Mouse (Mus musculus) stomach, embryonic 14.5 days (tissue): ENCODE measurements around the gene Retsat. TPM values are rescaled to one million over a fixed set of nuclear protein-coding genes. Genes with fewer than 3 reads are reported as not detected.
A peak's percentile ranks its signal among the peaks of the same experiment; 100 is the strongest.

ENCODE experiments used
- ATAC-seq: fragments of 200-750 bp; cut with Nextera tagmentation; 2 replicates; pipeline ENCODE4 v1.8.0; 2017; ENCODE audit warnings: low read depth, moderate TSS enrichment; ENCODE audit not compliant: insufficient number of reproducible peaks, insufficient read depth, low FRiP score
- H3K27ac ChIP-seq: fragments of 300-500 bp; sonication (generic); 2 replicates; pipeline ENCODE4 v1.5.1; 2014; ENCODE audit warnings: mild to moderate bottlenecking, low read length, moderate library complexity, mixed read lengths
- H3K27me3 ChIP-seq: fragments of 300-500 bp; sonication (generic); 2 replicates; pipeline ENCODE4 v1.6.1; 2014; ENCODE audit warnings: low read length, control low read depth, mixed read lengths; ENCODE audit not compliant: control insufficient read depth, insufficient read depth
- H3K36me3 ChIP-seq: fragments of 300-500 bp; sonication (generic); 2 replicates; pipeline ENCODE4 v1.6.1; 2014; ENCODE audit warnings: mild to moderate bottlenecking, control low read depth, low read length, moderate library complexity, mixed read lengths; ENCODE audit not compliant: control insufficient read depth, insufficient read depth
- H3K4me1 ChIP-seq: fragments of 300-500 bp; sonication (generic); 2 replicates; pipeline ENCODE4 v1.6.1; 2014; ENCODE audit warnings: low read length, control low read depth, mixed read lengths; ENCODE audit not compliant: control insufficient read depth, insufficient read depth
- H3K4me2 ChIP-seq: fragments of 300-500 bp; sonication (generic); replicated peaks from 2 replicates; pipeline ENCODE4 v1.6.1; 2014; ENCODE audit warnings: low read depth, low read length, control low read depth
- H3K4me3 ChIP-seq: fragments of 300-500 bp; sonication (generic); 2 replicates; pipeline ENCODE4 v1.5.1; 2014; ENCODE audit warnings: low read depth, low read length, control low read depth
- H3K9ac ChIP-seq: fragments of 300-500 bp; sonication (generic); replicated peaks from 2 replicates; pipeline ENCODE4 v1.6.1; 2014; ENCODE audit warnings: low read depth, mild to moderate bottlenecking, control low read depth, low read length, moderate library complexity, mixed read lengths
- H3K9me3 ChIP-seq: fragments of 300-500 bp; sonication (generic); 2 replicates; pipeline ENCODE4 v1.6.1; 2016; ENCODE audit warnings: low read depth, low read length, control low read depth; ENCODE audit not compliant: control insufficient read depth
- WGBS: fragments of 180-500 bp; shearing (Covaris S2); extraction: QIAGEN DNeasy Blood & Tissue Kit; methylation state at CpG from one replicate; pipeline ENCODE4 v1.1.7; 2014; 5-methylcytosine and 5-hydroxymethylcytosine counted together
- polyA plus RNA-seq: library from polyadenylated mRNA; unstranded; fragments of >200 nt; fragmentation: Nextera tagmentation; extraction: Ambion mirVana; gene quantifications from 2 replicates; pipeline ENCODE4 v1.2.1, GENCODE M21; 2014

Retsat gene
- polyA plus RNA-seq = 17.0 and 21.9 TPM in 2 replicates

DNA sequence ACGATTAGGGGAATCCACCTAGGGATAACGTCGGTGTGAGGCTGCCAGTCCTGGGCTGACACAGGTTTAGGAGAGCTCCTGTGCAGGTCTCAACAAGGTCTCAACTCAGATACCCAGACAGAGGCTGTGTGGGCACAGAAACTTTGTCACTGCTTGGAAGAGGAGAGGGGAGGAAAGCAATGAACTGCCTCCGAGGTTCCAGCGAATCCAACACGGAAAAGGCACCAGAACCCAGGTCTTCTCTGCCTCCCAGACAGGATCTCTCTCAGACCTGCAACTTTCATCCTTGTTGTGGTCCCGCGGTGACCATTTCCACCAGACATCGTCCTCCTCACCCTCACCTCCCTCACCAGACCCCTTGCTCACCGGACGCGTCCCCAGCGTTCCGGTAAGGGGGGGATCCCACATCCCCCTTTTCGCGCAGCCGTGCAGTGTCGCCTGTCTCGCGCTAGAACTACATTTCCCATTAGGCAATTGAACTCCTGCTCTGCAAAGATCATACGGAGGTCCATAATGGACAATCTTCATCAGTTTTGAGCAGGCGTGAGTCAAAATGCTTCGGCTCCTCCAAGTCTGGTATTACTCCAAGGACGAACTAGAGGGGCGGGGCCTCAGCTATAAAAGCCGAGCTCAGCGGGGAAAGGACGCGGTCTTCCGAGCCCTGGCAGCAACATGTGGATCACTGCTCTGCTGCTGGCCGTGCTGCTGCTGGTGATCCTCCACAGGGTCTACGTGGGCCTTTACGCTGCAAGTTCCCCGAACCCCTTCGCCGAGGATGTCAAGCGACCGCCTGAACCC lies at the start of gene Retsat, which contains the start of gene Elmod3:
TSS of gene Retsat (plus strand) at position 520 of the 798 bp plus-strand sequence.
TSS of gene Elmod3 (minus strand) at position 458 of the 798 bp plus-strand sequence.
- peaks cover 9% of the 10 kb centered on the region for H3K4me1 ChIP-seq
- H3K36me3 ChIP-seq = no peaks in the 10 kb centered on the region
- peak within 1 kb of the TSS; percentile 56 for H3K9ac ChIP-seq
- peak within 1 kb of the TSS; percentile 78 for H3K4me2 ChIP-seq
- H3K27ac ChIP-seq = peak within 1 kb of the TSS; percentile 79; the same call in 1 of the 2 replicates
- peak within 1 kb of the TSS; percentile 57 for H3K4me3 ChIP-seq
- ATAC-seq = peak; percentile 86
- no peaks in the 10 kb centered on the region for H3K27me3 ChIP-seq
- under 1% methylated on average over 38 of the region's 38 CpGs for WGBS
- no peaks in the 10 kb centered on the region for H3K9me3 ChIP-seq

DNA sequence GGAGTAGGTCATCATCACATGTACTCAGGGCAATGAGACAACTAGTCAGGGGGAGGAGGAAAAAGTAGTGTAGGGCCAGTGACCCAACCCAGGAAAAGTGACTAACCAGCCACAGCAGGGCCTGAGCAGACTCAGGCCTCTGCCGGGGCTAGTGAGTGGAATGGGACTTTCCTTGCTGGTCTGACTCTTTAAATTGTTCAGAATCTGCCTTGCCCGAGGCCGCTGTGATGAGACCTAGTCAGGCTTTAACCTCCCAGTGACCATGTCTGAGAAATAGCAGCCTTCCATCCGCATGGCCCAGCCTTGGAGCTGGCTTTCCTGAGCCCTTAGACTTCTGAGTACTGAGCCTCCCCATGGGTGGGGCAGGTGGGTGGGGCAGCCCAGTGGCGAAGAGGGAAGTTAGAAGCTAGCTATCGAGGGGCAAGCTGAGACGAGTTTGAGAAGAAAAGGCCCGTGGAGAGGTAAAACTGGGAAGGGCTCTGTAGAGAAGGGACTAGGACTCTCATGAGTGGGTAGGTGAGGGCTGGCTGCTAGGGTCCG lies 49.2 kb upstream of the Retsat start:
- ATAC-seq = 0 out of 2 replicates have a peak, but pooled peaks have one; percentile 24

DNA sequence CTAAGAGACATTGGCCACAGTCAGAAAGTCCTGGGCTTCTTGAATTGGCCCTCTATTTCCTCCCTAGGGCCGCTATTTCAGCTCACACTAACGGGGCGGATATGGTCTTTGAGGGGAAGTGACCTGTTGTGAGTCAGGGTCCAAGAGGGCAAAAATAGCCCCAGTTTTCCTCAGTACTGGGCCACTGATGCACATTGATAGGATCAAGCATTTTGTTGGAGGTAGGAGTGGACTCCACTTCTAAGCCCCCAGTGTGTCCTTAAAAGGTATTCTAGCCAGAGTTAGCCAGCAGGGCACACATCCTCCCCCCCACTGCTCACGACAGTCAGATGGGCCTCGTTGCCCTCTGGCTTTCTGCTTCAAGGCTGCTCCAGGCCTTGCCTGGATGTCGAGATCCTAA lies 48.2 kb upstream of the Retsat start:
- peak overlapping the region; percentile 64; the same call in 1 of the 2 replicates for H3K27ac ChIP-seq
- H3K4me1 ChIP-seq = peaks cover 23% of the 10 kb centered on the region; the same call in 1 of the 2 replicates
- no peak overlapping the region for H3K9ac ChIP-seq
- no peak overlapping the region for H3K4me3 ChIP-seq
- 74% methylated on average over 6 of the region's 6 CpGs for WGBS
- no peaks in the 10 kb centered on the region for H3K36me3 ChIP-seq
- no peak for ATAC-seq
- H3K27me3 ChIP-seq = no peaks in the 10 kb centered on the region
- H3K9me3 ChIP-seq = no peaks in the 10 kb centered on the region
- no peak overlapping the region for H3K4me2 ChIP-seq

More for the DNA sequence above, 49.2 kb upstream of the Retsat start:
- Histone ChIP-seq H3K4me2 (no peak overlapping the region), H3K27me3 (no peaks in the 10 kb centered on the region), H3K36me3 (no peaks in the 10 kb centered on the region), H3K4me1 (peaks cover 26% of the 10 kb centered on the region; the same call in 1 of the 2 replicates), H3K9ac (no peak overlapping the region), H3K4me3 (no peak overlapping the region), H3K27ac (peak overlapping the region; percentile 64; the same call in 1 of the 2 replicates), H3K9me3 (no peaks in the 10 kb centered on the region)
- WGBS = 56% methylated on average over 9 of the region's 9 CpGs

DNA sequence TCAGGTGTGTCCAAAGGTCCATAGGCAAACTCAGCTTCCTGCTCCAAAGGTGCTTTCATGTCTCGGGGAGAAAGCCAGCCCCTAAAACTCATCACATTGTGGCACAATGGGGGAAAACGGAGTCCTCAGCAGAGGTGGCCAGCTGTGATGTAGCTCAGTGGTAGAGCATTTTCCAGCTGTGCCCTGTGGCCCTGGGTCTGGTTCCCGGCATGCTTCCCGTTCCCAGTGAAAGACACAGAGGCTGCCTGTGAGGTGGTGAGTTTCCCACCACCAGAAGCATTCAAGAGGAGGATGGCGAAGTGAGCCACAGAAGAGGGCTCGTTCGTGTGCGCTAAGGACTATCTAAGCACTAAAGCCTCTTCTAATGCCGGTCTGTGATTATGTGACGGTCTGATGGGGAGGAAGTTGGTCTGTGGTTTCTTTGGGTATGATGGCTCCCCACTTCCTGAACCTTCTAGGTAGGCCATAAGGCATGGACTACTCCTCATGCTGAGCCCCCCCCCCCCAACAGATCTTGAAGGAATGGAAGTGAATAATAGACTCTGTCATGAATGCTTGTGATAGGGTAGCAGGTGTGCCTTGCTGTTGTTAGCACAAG lies 47.7 kb upstream of the Retsat start:
- Histone ChIP-seq H3K27me3 (no peaks in the 10 kb centered on the region), H3K4me1 (peaks cover 23% of the 10 kb centered on the region; the same call in 1 of the 2 replicates), H3K4me2 (no peak overlapping the region), H3K9ac (no peak overlapping the region), H3K4me3 (no peak overlapping the region), H3K9me3 (no peaks in the 10 kb centered on the region), H3K27ac (no peak overlapping the region), H3K36me3 (no peaks in the 10 kb centered on the region)
- WGBS = 90% methylated on average over 10 of the region's 10 CpGs
- no peak for ATAC-seq

DNA sequence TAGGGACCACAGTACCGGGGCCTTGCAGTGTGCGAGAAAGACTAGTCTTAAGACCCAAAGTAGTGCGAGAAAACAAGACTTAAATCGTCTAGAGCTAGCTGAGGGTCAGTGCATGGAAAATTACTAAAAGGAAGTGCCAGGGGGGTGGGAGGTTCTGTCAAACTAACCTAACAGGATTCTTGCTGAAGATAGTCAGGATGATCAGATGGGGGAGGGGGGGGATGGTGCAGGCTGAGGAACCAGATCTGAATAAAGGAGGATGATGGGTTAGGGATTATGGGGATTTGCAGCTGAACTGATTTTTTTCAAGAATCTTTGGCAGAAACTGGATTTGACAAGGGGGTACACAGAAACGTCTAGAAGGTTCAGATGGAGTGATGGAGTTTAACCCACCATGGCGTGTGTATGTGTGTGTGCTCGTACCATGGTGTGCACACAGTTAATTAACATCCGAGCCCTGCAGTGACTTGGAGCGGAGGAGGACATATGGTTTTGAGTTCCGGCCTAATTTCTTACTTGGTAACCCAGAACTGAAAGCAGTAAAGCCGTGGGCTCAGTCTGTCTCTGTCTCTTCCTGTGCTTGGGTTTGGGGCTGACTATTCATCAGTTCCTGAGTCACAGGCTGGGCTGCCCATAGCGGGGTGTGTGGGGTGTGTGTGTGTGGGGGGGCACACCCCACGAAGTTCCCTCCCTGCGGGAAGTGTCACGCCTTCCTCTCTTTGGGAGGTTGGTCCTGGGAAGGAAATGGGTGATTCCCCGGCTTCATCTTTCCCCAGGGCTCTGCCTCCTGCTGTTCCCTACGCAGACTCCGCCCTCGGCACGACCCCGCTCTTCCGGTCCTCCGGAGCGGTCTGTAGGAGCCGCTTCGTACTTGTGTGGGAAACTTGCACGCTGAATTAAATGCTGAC lies 45.9 kb upstream of the Retsat start:
- H3K27ac ChIP-seq = peak overlapping the region; percentile 95
- no peaks in the 10 kb centered on the region for H3K36me3 ChIP-seq
- H3K9ac ChIP-seq = peak overlapping the region; percentile 25; the same call in 1 of the 2 replicates
- peak overlapping the region; percentile 32 for H3K4me3 ChIP-seq
- peak; percentile 92 for ATAC-seq
- 16% methylated on average over 27 of the region's 27 CpGs for WGBS
- H3K9me3 ChIP-seq = no peaks in the 10 kb centered on the region
- H3K4me1 ChIP-seq = peaks cover 23% of the 10 kb centered on the region; the same call in 1 of the 2 replicates
- peak overlapping the region; percentile 76 for H3K4me2 ChIP-seq
- no peaks in the 10 kb centered on the region for H3K27me3 ChIP-seq

GRCm38 (mm10) chr6:72553079-72553412 lies 45.2 kb upstream of the Retsat start:
- Histone ChIP-seq H3K4me1 (peaks cover 23% of the 10 kb centered on the region; the same call in 1 of the 2 replicates), H3K9ac (peak overlapping the region; percentile 25; the same call in 1 of the 2 replicates), H3K27ac (peak overlapping the region; percentile 95), H3K9me3 (no peaks in the 10 kb centered on the region), H3K4me2 (peak overlapping the region; percentile 76), H3K27me3 (no peaks in the 10 kb centered on the region), H3K36me3 (no peaks in the 10 kb centered on the region), H3K4me3 (peak overlapping the region; percentile 32)
- 18% methylated on average over 8 of the region's 8 CpGs for WGBS
- peak; percentile 21; the same call in 1 of the 2 replicates for ATAC-seq

DNA sequence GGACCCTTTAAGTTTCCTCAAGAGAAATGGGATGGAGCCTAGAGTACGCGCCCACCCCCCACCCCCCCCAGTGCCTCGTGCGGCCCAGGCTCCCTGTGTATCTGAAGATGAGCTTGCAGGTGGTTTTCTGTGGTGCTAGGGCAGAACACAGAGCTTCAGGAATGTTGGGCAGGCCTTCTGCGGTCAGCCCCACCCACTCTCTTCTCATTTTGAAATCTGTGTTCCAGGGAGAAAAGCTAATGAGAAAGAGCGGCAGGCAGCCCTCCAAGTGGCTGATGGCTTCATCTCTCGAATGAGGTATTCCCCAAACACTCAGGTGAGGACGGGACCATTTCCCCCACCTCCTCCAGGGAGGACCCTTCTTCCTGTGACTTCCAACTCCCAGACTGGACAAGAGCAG lies 37.5 kb upstream of the Retsat start:
- 63% methylated on average over 8 of the region's 8 CpGs for WGBS
- ATAC-seq = no peak
- Histone ChIP-seq H3K4me2 (no peak overlapping the region), H3K36me3 (no peaks in the 10 kb centered on the region), H3K4me1 (no peaks in the 10 kb centered on the region), H3K9me3 (no peaks in the 10 kb centered on the region), H3K27me3 (no peaks in the 10 kb centered on the region), H3K27ac (no peak overlapping the region), H3K9ac (no peak overlapping the region), H3K4me3 (no peak overlapping the region)
